Comparison of ENCODE assay signal across 10 mouse cellular contexts in genomic region chr4:124048348-124048831, GRCm38 (mm10).
DNase-seq lines count a peak whose midpoint lies in the region; ATAC-seq and TF ChIP-seq lines count a peak whose summit lies in the region.
"Had no signal": no experiment of that assay in that cellular context is flagged by ENCODE, and none has a peak within 500 bp of the region (broad histone marks: within the 10 kb centered on the region; RNA-seq: fewer than 3 reads in every experiment).

No protein-coding gene starts in this region.

- no peak overlapping the region for H3K9ac ChIP-seq in embryonic facial prominence, embryonic 12.5 days
- H3K9ac ChIP-seq in midbrain, postnatal 0 days (replicated peaks; ENCODE audit: low read length, poor library complexity, severe bottlenecking): 0 out of 2 replicates have a peak overlapping the region, but pooled peaks have one; percentile 29

- TF ChIP-seq CTCF in layer of hippocampus, adult 2 months (conservative IDR thresholded peaks at IDR 0.05): no peak
- TF ChIP-seq CTCF in midbrain, postnatal 0 days (IDR thresholded peaks at IDR 0.05): no peak

- H3K4me1 ChIP-seq in embryonic facial prominence, embryonic 12.5 days: peaks cover 7% of the 10 kb centered on the region; the same call in 1 of the 2 replicates
- peaks cover 20% of the 10 kb centered on the region for H3K4me1 ChIP-seq in hindbrain, embryonic 10.5 days (replicated peaks)
- peaks cover 3% of the 10 kb centered on the region; the same call in 1 of the 2 replicates for H3K4me1 ChIP-seq in midbrain, postnatal 0 days (ENCODE audit: insufficient read depth, low read length)

- DNase-seq in hindbrain, embryonic 10.5 days (ENCODE audit: low spot score): peak; percentile 39
- peak; percentile 45 to 59 for DNase-seq in layer of hippocampus, adult 2 months (ENCODE audit: low spot score in 2 of 2)
- peak; percentile 63 for DNase-seq in midbrain, postnatal 0 days (ENCODE audit: low spot score)
- no peak for DNase-seq in c-Kit-positive CD71-positive TER-119-positive erythroid progenitor cells, embryonic 14.5 days (ENCODE audit: low spot score)
- no peak for DNase-seq in gastrocnemius, adult 8-10 months (ENCODE audit: low spot score in 2 of 2)
- no peak for DNase-seq in MN1 (ENCODE audit: low spot score)
- DNase-seq: cerebellum, postnatal 25 days had no signal

- ATAC-seq in embryonic facial prominence, embryonic 12.5 days (ENCODE audit: insufficient number of reproducible peaks, insufficient read depth, low FRiP score, low TSS enrichment): peak; percentile 64; the same call in 1 of the 2 replicates
- ATAC-seq in midbrain, postnatal 0 days (ENCODE audit: low FRiP score): no peak
- ATAC-seq: Patski had no signal

- H3K27me3 ChIP-seq in embryonic facial prominence, embryonic 12.5 days: no peaks in the 10 kb centered on the region
- H3K27me3 ChIP-seq in hindbrain, embryonic 10.5 days (ENCODE audit: insufficient read depth, poor library complexity, severe bottlenecking): no peaks in the 10 kb centered on the region
- no peaks in the 10 kb centered on the region for H3K27me3 ChIP-seq in midbrain, postnatal 0 days (ENCODE audit: insufficient read depth, low read length)

- no peak overlapping the region for H3K27ac ChIP-seq in embryonic facial prominence, embryonic 12.5 days
- peak overlapping the region; percentile 79 for H3K27ac ChIP-seq in hindbrain, embryonic 10.5 days
- peak overlapping the region; percentile 46; the same call in 1 of the 2 replicates for H3K27ac ChIP-seq in layer of hippocampus, adult 2 months
- peak overlapping the region; percentile 1; the same call in 1 of the 2 replicates for H3K27ac ChIP-seq in midbrain, postnatal 0 days (ENCODE audit: low read depth, low read length)
- H3K27ac ChIP-seq: left cerebral cortex, adult 2 months had no signal

- H3K4me2 ChIP-seq in embryonic facial prominence, embryonic 12.5 days (replicated peaks): no peak overlapping the region
- H3K4me2 ChIP-seq in midbrain, postnatal 0 days (ENCODE audit: low read depth, low read length, poor library complexity, severe bottlenecking): no peak overlapping the region

- WGBS in embryonic facial prominence, embryonic 12.5 days: 43% methylated on average over 12 of the region's 12 CpGs
- 53% methylated on average over 12 of the region's 12 CpGs for WGBS in hindbrain, embryonic 10.5 days
- WGBS in midbrain, postnatal 0 days: 23% methylated on average over 12 of the region's 12 CpGs

- no peaks in the 10 kb centered on the region for H3K36me3 ChIP-seq in embryonic facial prominence, embryonic 12.5 days
- H3K36me3 ChIP-seq in hindbrain, embryonic 10.5 days: no peaks in the 10 kb centered on the region
- no peaks in the 10 kb centered on the region for H3K36me3 ChIP-seq in midbrain, postnatal 0 days (ENCODE audit: insufficient read depth, low read length)

- no peak overlapping the region for H3K4me3 ChIP-seq in embryonic facial prominence, embryonic 12.5 days
- H3K4me3 ChIP-seq in hindbrain, embryonic 10.5 days: no peak overlapping the region
- no peak overlapping the region for H3K4me3 ChIP-seq in layer of hippocampus, adult 2 months
- no peak overlapping the region for H3K4me3 ChIP-seq in midbrain, postnatal 0 days (ENCODE audit: low read depth, low read length)
- H3K4me3 ChIP-seq: left cerebral cortex, adult 2 months had no signal

- no peaks in the 10 kb centered on the region for H3K9me3 ChIP-seq in embryonic facial prominence, embryonic 12.5 days
- H3K9me3 ChIP-seq in hindbrain, embryonic 10.5 days: no peaks in the 10 kb centered on the region
- no peaks in the 10 kb centered on the region for H3K9me3 ChIP-seq in midbrain, postnatal 0 days (ENCODE audit: low read length)

Comparison
In these comparisons a context has a peak if more than half of its experiments do, and no peak if none do; other contexts are left out.
1. DNase-seq: peak in hindbrain, embryonic 10.5 days (single experiment), layer of hippocampus, adult 2 months (2 of 2) and midbrain, postnatal 0 days (single experiment); none in c-Kit-positive CD71-positive TER-119-positive erythroid progenitor cells, embryonic 14.5 days (single experiment), gastrocnemius, adult 8-10 months (0 of 2) and MN1 (single experiment).